Mouse (Mus musculus): ENCODE measurements around the gene Fank1. TPM values are rescaled to one million over a fixed set of nuclear protein-coding genes. Genes with fewer than 3 reads are reported as not detected.
A peak's percentile ranks its signal among the peaks of the same experiment; 100 is the strongest.
"Not testable (repeated sequence)": the region's sequence is repeated elsewhere in the genome, so short reads cannot be mapped to it uniquely, and the experiment has no call there.

Gene Fank1
- polyA plus RNA-seq, 1 experiment from 2014 or later, result 1.5 TPM

- no peak for ATAC-seq (ENCODE audit: borderline replicate concordance, extremely low read depth, low FRiP score, low TSS enrichment)
- H3K9me3 ChIP-seq, result no peaks in the 10 kb centered on the region
- H3K4me1 ChIP-seq, result no peaks in the 10 kb centered on the region
- H3K27me3 ChIP-seq, result no peaks in the 10 kb centered on the region
- H3K9ac ChIP-seq, result no peak overlapping the region
- no peak overlapping the region for H3K4me3 ChIP-seq
- H3K36me3 ChIP-seq, result no peaks in the 10 kb centered on the region
- H3K4me2 ChIP-seq, result no peak overlapping the region
- WGBS, result 68% methylated on average over 17 of the region's 17 CpGs
- H3K27ac ChIP-seq, result no peak overlapping the region
Observed at GRCm38 (mm10) chr7:133876646-133877342, 100.1 kb downstream of the Fank1 start.

GRCm38 (mm10) chr7:133879761-133880160 lies 103.1 kb downstream of the Fank1 start:
- Histone ChIP-seq H3K4me1 (no peaks in the 10 kb centered on the region), H3K27ac (no peak overlapping the region), H3K27me3 (no peaks in the 10 kb centered on the region), H3K36me3 (no peaks in the 10 kb centered on the region), H3K4me3 (no peak overlapping the region), H3K9ac (no peak overlapping the region), H3K4me2 (no peak overlapping the region), H3K9me3 (no peaks in the 10 kb centered on the region)
- no peak for ATAC-seq (ENCODE audit: borderline replicate concordance, extremely low read depth, low FRiP score, low TSS enrichment)
- 93% methylated on average over 8 of the region's 8 CpGs for WGBS

DNA sequence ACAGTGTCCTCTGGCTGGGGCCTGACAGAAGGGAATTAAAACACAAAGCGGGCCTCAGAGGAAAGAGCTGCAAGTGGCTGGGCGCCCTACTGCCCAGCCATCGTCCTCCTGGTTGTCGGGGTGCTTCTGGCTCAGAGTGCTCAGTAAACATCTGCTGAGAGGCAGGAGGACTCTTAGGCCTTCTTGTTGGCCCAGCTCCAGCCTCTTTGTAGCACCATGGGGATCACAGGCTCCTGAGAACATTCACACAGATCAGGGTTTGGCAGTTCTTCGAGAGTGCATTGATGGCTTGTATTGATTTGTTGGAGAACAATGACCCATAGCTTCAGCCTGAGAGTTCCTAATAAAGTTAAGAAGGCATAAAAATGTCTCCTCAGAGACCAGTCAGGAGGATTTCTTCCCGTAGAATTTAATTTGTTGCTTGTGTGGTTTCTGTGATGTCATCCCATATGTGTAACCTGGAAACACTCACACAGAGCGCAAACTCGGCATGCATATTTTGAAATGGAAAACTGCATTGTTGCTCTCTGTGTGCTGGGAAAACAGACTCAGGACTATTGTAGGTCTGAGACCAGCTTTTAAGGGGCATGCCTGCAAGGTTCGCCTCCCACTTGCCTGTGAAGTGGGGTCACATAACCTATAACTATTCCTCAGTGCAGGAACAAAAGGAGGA lies 108.2 kb downstream of the Fank1 start:
- H3K36me3 ChIP-seq, H3K9ac ChIP-seq, H3K9me3 ChIP-seq, H3K4me2 ChIP-seq, H3K4me1 ChIP-seq, H3K4me3 ChIP-seq, H3K27me3 ChIP-seq, H3K27ac ChIP-seq: not testable (repeated sequence)
- peak; percentile 74 for ATAC-seq (ENCODE audit: borderline replicate concordance, extremely low read depth, low FRiP score, low TSS enrichment)
- 46% methylated on average over 5 of the region's 9 CpGs for WGBS

- no peaks in the 10 kb centered on the region for H3K27me3 ChIP-seq
- 82% methylated on average over 19 of the region's 19 CpGs for WGBS
Observed at GRCm38 (mm10) chr7:133888926-133889920, 112.6 kb downstream of the Fank1 start.

DNA sequence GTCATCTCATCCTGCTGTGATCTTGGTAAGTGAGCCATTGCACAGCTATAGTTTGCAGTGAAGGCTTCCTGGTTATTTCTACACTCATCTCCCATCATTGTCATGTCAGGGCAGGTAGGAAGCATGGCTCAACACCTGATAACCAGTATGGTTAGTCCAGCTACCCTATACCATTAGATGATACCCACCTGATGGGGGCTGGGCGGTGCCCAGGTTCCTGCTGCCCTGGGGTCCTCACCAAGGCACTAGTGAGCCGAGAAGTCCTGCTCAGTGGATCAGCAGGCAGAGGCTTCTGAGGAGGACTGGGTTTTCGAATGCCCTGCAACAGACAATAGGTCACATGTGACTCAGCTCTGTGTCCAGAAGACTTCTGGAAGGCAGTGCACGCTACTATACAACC lies 113.3 kb downstream of the Fank1 start:
- WGBS, result 86% methylated on average over 4 of the region's 4 CpGs
- H3K4me1 ChIP-seq, result no peaks in the 10 kb centered on the region
- no peak for ATAC-seq (ENCODE audit: borderline replicate concordance, extremely low read depth, low FRiP score, low TSS enrichment)
- H3K4me3 ChIP-seq, result no peak overlapping the region
- H3K27me3 ChIP-seq, result no peaks in the 10 kb centered on the region
- H3K9me3 ChIP-seq, result no peaks in the 10 kb centered on the region
- 0 out of 2 replicates have a peak, but pooled peaks cover 7% of the 10 kb centered on the region for H3K36me3 ChIP-seq
- H3K9ac ChIP-seq, result no peak overlapping the region
- H3K27ac ChIP-seq, result no peak overlapping the region
- H3K4me2 ChIP-seq, result no peak overlapping the region

More at GRCm38 (mm10) chr7:133888926-133889920, 112.6 kb downstream of the Fank1 start:
- H3K4me1 ChIP-seq, result no peaks in the 10 kb centered on the region
- H3K4me2 ChIP-seq, result no peak overlapping the region
- H3K9ac ChIP-seq, result no peak overlapping the region
- H3K9me3 ChIP-seq, result no peaks in the 10 kb centered on the region
- no peak overlapping the region for H3K4me3 ChIP-seq
- no peak overlapping the region for H3K27ac ChIP-seq
- H3K36me3 ChIP-seq, result 0 out of 2 replicates have a peak, but pooled peaks cover 7% of the 10 kb centered on the region
- ATAC-seq (ENCODE audit: borderline replicate concordance, extremely low read depth, low FRiP score, low TSS enrichment), result no peak

GRCm38 (mm10) chr7:133891298-133891697 lies 114.6 kb downstream of the Fank1 start:
- H3K9ac ChIP-seq, result no peak overlapping the region
- WGBS, result 80% methylated on average over 9 of the region's 9 CpGs
- ATAC-seq (ENCODE audit: borderline replicate concordance, extremely low read depth, low FRiP score, low TSS enrichment), result no peak
- H3K27ac ChIP-seq, result no peak overlapping the region
- no peaks in the 10 kb centered on the region for H3K4me1 ChIP-seq
- H3K36me3 ChIP-seq, result 0 out of 2 replicates have a peak, but pooled peaks cover 7% of the 10 kb centered on the region
- no peak overlapping the region for H3K4me3 ChIP-seq
- no peaks in the 10 kb centered on the region for H3K9me3 ChIP-seq
- no peak overlapping the region for H3K4me2 ChIP-seq
- no peaks in the 10 kb centered on the region for H3K27me3 ChIP-seq

- Histone ChIP-seq H3K4me2 (no peak overlapping the region), H3K4me1 (no peaks in the 10 kb centered on the region), H3K36me3 (0 out of 2 replicates have a peak, but pooled peaks cover 7% of the 10 kb centered on the region), H3K27ac (no peak overlapping the region), H3K27me3 (no peaks in the 10 kb centered on the region), H3K9me3 (no peaks in the 10 kb centered on the region), H3K9ac (no peak overlapping the region), H3K4me3 (no peak overlapping the region)
- WGBS, result 56% methylated on average over 4 of the region's 4 CpGs
- ATAC-seq (ENCODE audit: borderline replicate concordance, extremely low read depth, low FRiP score, low TSS enrichment), result no peak
Observed at GRCm38 (mm10) chr7:133891796-133892195, 115.1 kb downstream of the Fank1 start.

GRCm38 (mm10) chr7:133899391-133899790 lies 122.7 kb downstream of the Fank1 start:
- no peak for ATAC-seq (ENCODE audit: borderline replicate concordance, extremely low read depth, low FRiP score, low TSS enrichment)
- H3K4me2 ChIP-seq, result no peak overlapping the region
- WGBS, result 90% methylated on average over 4 of the region's 4 CpGs
- no peaks in the 10 kb centered on the region for H3K27me3 ChIP-seq
- no peaks in the 10 kb centered on the region for H3K9me3 ChIP-seq
- H3K9ac ChIP-seq, result no peak overlapping the region
- H3K36me3 ChIP-seq, result 0 out of 2 replicates have a peak, but pooled peaks cover 5% of the 10 kb centered on the region
- no peak overlapping the region for H3K4me3 ChIP-seq
- no peaks in the 10 kb centered on the region for H3K4me1 ChIP-seq
- no peak overlapping the region for H3K27ac ChIP-seq

DNA sequence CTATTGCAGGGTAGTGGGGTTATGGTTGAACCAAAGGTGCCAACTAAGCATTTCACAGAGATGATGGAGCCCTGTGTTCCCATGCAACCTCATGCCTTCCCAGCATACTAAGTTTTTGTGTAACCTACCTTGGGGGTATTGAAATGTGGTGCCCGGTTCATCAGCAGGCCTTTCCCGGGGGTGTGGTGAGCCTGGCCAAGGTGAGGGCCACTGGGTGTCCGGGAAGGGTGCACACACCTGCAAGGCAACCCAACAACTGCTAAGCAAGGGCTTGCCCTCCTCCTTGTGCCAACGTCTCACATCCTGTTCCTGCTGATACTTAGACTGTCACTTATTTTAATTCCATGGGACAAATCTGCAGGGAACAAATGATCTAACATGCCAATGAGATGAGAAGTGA lies 132.3 kb downstream of the Fank1 start:
- peaks cover 5% of the 10 kb centered on the region; the same call in 1 of the 2 replicates for H3K9me3 ChIP-seq
- no peak for ATAC-seq (ENCODE audit: borderline replicate concordance, extremely low read depth, low FRiP score, low TSS enrichment)
- 83% methylated on average over 4 of the region's 4 CpGs for WGBS
- H3K36me3 ChIP-seq, result peaks cover 37% of the 10 kb centered on the region
- no peak overlapping the region for H3K4me2 ChIP-seq
- no peak overlapping the region for H3K27ac ChIP-seq
- no peak overlapping the region for H3K4me3 ChIP-seq
- H3K9ac ChIP-seq, result no peak overlapping the region
- H3K4me1 ChIP-seq, result no peaks in the 10 kb centered on the region
- H3K27me3 ChIP-seq, result no peaks in the 10 kb centered on the region

DNA sequence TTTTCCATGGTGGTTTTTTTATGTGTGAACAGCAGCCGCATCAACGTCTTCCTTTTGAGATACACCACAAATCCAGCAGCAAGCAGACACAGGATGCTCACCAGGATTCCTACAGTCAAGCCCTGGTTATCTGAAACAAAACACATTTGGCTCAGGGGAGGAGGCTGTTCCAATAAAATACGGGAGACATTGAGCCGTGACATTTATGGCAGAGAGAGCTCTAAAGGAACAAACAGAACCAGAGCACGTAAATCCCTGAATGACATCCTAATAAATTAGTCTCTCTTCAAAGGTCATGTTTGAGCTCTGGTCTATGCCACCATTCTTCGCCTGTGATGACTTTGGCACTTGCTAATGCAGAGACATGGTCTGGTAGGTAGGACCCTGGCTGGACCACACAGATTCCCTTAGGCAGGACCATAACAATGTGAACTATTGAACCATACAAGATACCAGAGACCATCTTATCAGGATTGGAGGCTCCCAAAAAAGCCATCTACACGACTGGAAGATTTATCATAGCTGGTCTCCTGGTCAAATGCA lies 133.2 kb downstream of the Fank1 start:
- H3K4me2 ChIP-seq, result no peak overlapping the region
- H3K4me3 ChIP-seq, result no peak overlapping the region
- no peak overlapping the region for H3K27ac ChIP-seq
- peaks cover 41% of the 10 kb centered on the region for H3K36me3 ChIP-seq
- no peak overlapping the region for H3K9ac ChIP-seq
- H3K9me3 ChIP-seq, result peaks cover 5% of the 10 kb centered on the region; the same call in 1 of the 2 replicates
- ATAC-seq (ENCODE audit: borderline replicate concordance, extremely low read depth, low FRiP score, low TSS enrichment), result no peak
- no peaks in the 10 kb centered on the region for H3K4me1 ChIP-seq
- H3K27me3 ChIP-seq, result no peaks in the 10 kb centered on the region
- 62% methylated on average over 7 of the region's 7 CpGs for WGBS

- Histone ChIP-seq H3K36me3 (peaks cover 34% of the 10 kb centered on the region), H3K27ac (no peak overlapping the region), H3K27me3 (no peaks in the 10 kb centered on the region), H3K9ac (no peak overlapping the region), H3K4me1 (no peaks in the 10 kb centered on the region), H3K9me3 (no peaks in the 10 kb centered on the region), H3K4me2 (no peak overlapping the region), H3K4me3 (no peak overlapping the region)
- no peak for ATAC-seq (ENCODE audit: borderline replicate concordance, extremely low read depth, low FRiP score, low TSS enrichment)
- WGBS, result 80% methylated on average over 3 of the region's 3 CpGs
Observed at GRCm38 (mm10) chr7:133911881-133912280, 135.2 kb downstream of the Fank1 start.

Data from lung, embryonic 15.5 days (tissue).